Mouse (Mus musculus): Measurements from ENCODE around the gene Vmn1r18. TPM values are rescaled to one million over a fixed set of nuclear protein-coding genes. Genes with fewer than 3 reads are reported as not detected.

The Vmn1r18 gene
- total and polyA plus RNA-seq, 3 experiments = under 0.01 TPM; not detected in 2

- H3K27me3 ChIP-seq (ENCODE audit: control insufficient read depth in 1 of 2, insufficient read depth in 2 of 2, low read length in 2 of 2) = no peaks in the 10 kb centered on the region
- H3K4me1 ChIP-seq (ENCODE audit: control insufficient read depth in 1 of 2, insufficient read depth in 2 of 2, low read length in 2 of 2) = no peaks in the 10 kb centered on the region
- H3K79me2 ChIP-seq (ENCODE audit: control insufficient read depth, insufficient read depth, low read length, poor library complexity) = no peaks in the 10 kb centered on the region
- no peaks in the 10 kb centered on the region for H3K9me3 ChIP-seq (replicated peaks; ENCODE audit: insufficient read depth, low read length)
- H3K4me3 ChIP-seq (ENCODE audit: control insufficient read depth in 1 of 2, insufficient read depth in 1 of 2, low read depth in 2 of 2, low read length in 2 of 2) = no peak within 1 kb of the TSS
- H3K27ac ChIP-seq (ENCODE audit: control insufficient read depth, low read depth, low read length) = no peak within 1 kb of the TSS
- H3K36me3 ChIP-seq (ENCODE audit: control insufficient read depth in 1 of 2, insufficient read depth in 2 of 2, low read length in 2 of 2) = no peaks in the 10 kb centered on the region
- no peak for DNase-seq (ENCODE audit: low read depth, low spot score)
- H3K9ac ChIP-seq (ENCODE audit: control insufficient read depth, low read depth, low read length, poor library complexity, severe bottlenecking) = no peak within 1 kb of the TSS
- no peak for TF ChIP-seq ETS1 (IDR thresholded peaks at IDR 0.05; ENCODE audit: low read depth, low read length)
- no peak for TF ChIP-seq MYC (IDR thresholded peaks at IDR 0.05; ENCODE audit: low read depth, low read length)
- TF ChIP-seq TAL1 (IDR thresholded peaks at IDR 0.05; ENCODE audit: low read length) = no peak
- no peak for TF ChIP-seq ZMIZ1 (IDR thresholded peaks at IDR 0.05; ENCODE audit: low read depth, low read length)
Measured at GRCm38 (mm10) chr6:57329394-57329793, 66.2 kb downstream of the Vmn1r18 start, which contains the start of gene Vmn1r16. Vmn1r16 (minus strand) TSS chr6:57329494.

Other genes with a start within 250 kb of the Vmn1r18 start
- not detected in 2 replicates for gene Vmn1r12, start 238.9 kb downstream of the Vmn1r18 start, total RNA-seq (2012; rRNA removed)
- gene Vmn1r12, start 238.9 kb downstream of the Vmn1r18 start, polyA plus RNA-seq (2012; ENCODE audit: insufficient read depth in 1 of 2, insufficient read length in 2 of 2, low read depth in 1 of 2, low replicate concordance in 2 of 2, missing spikeins in 1 of 2) = not detected
- gene Vmn1r13, start 192.5 kb downstream of the Vmn1r18 start, total RNA-seq (2012; rRNA removed) = not detected in 2 replicates
- under 1 TPM in 1 of 2 experiments, not detected in 1; 0.06 TPM for gene Vmn1r13, start 192.5 kb downstream of the Vmn1r18 start, polyA plus RNA-seq (2012; ENCODE audit: insufficient read depth in 1 of 2, insufficient read length in 2 of 2, low read depth in 1 of 2, low replicate concordance in 2 of 2, missing spikeins in 1 of 2)
- not detected in 2 replicates for gene Vmn1r14, start 164.1 kb downstream of the Vmn1r18 start, total RNA-seq (2012; rRNA removed)
- gene Vmn1r14, start 164.1 kb downstream of the Vmn1r18 start, polyA plus RNA-seq (2012; ENCODE audit: insufficient read depth in 1 of 2, insufficient read length in 2 of 2, low read depth in 1 of 2, low replicate concordance in 2 of 2, missing spikeins in 1 of 2) = not detected
- gene Vmn1r15, start 137.8 kb downstream of the Vmn1r18 start, total RNA-seq (2012; rRNA removed) = not detected in 2 replicates
- under 1 TPM in 1 of 2 experiments, not detected in 1; 0.77 TPM for gene Vmn1r15, start 137.8 kb downstream of the Vmn1r18 start, polyA plus RNA-seq (2012; ENCODE audit: insufficient read depth in 1 of 2, insufficient read length in 2 of 2, low read depth in 1 of 2, low replicate concordance in 2 of 2, missing spikeins in 1 of 2)
- gene Vmn1r16, start 66.3 kb downstream of the Vmn1r18 start, total RNA-seq (2012; rRNA removed) = not detected in 2 replicates
- gene Vmn1r16, start 66.3 kb downstream of the Vmn1r18 start, polyA plus RNA-seq (2012; ENCODE audit: insufficient read depth in 1 of 2, insufficient read length in 2 of 2, low read depth in 1 of 2, low replicate concordance in 2 of 2, missing spikeins in 1 of 2) = not detected
- gene Vmn1r17, start 32.1 kb downstream of the Vmn1r18 start, total RNA-seq (2012; rRNA removed) = not detected in 2 replicates
- not detected for gene Vmn1r17, start 32.1 kb downstream of the Vmn1r18 start, polyA plus RNA-seq (2012; ENCODE audit: insufficient read depth in 1 of 2, insufficient read length in 2 of 2, low read depth in 1 of 2, low replicate concordance in 2 of 2, missing spikeins in 1 of 2)
- gene Vmn1r19, start 8.0 kb upstream of the Vmn1r18 start, total RNA-seq (2012; rRNA removed) = not detected in 2 replicates
- gene Vmn1r19, start 8.0 kb upstream of the Vmn1r18 start, polyA plus RNA-seq (2012; ENCODE audit: insufficient read depth in 1 of 2, insufficient read length in 2 of 2, low read depth in 1 of 2, low replicate concordance in 2 of 2, missing spikeins in 1 of 2) = not detected
- not detected in 2 replicates for gene Vmn1r20, start 33.1 kb upstream of the Vmn1r18 start, total RNA-seq (2012; rRNA removed)
- not detected for gene Vmn1r20, start 33.1 kb upstream of the Vmn1r18 start, polyA plus RNA-seq (2012; ENCODE audit: insufficient read depth in 1 of 2, insufficient read length in 2 of 2, low read depth in 1 of 2, low replicate concordance in 2 of 2, missing spikeins in 1 of 2)
- gene Ppm1k, start 139.7 kb upstream of the Vmn1r18 start, total RNA-seq (2012; rRNA removed) = 1.5 and 2.1 TPM in 2 replicates
- gene Ppm1k, start 139.7 kb upstream of the Vmn1r18 start, polyA plus RNA-seq (2012; ENCODE audit: insufficient read depth in 1 of 2, insufficient read length in 2 of 2, low read depth in 1 of 2, low replicate concordance in 2 of 2, missing spikeins in 1 of 2) = 1 to 10 TPM in 1 of 2 experiments, not detected in 1; 1.3 TPM
- 2.0 and 2.4 TPM in 2 replicates for gene Herc6, start 185.2 kb upstream of the Vmn1r18 start, total RNA-seq (2012; rRNA removed)
- gene Herc6, start 185.2 kb upstream of the Vmn1r18 start, polyA plus RNA-seq (2012; ENCODE audit: insufficient read depth in 1 of 2, insufficient read length in 2 of 2, low read depth in 1 of 2, low replicate concordance in 2 of 2, missing spikeins in 1 of 2) = 1 to 10 TPM in 1 of 2 experiments, not detected in 1; 5.1 TPM

Data from MEL (cell line).